Mouse (Mus musculus) liver, embryonic 14.5 days (tissue): ENCODE results near the gene Tmem45a.

Experiments used
- CTCF ChIP-seq: IDR thresholded peaks from 2 replicates; pipeline ENCODE4 v1.5.1; 2016; ENCODE audit warnings: antibody characterized with exemption, low read depth, control low read depth
- EP300 ChIP-seq: IDR thresholded peaks from 2 replicates; pipeline ENCODE4 v1.6.1; 2016; ENCODE audit warnings: antibody characterized with exemption, low read depth

- TF ChIP-seq CTCF (peak; percentile 64), EP300 (no peak)
Observed at GRCm38 (mm10) chr16:56920102-56920657, 34.2 kb upstream of the Tmem45a start.
